Mouse (Mus musculus) heart, postnatal 0 days (tissue): ENCODE measurements around the gene Taf15. TPM values are rescaled to one million over a fixed set of nuclear protein-coding genes. Genes with fewer than 3 reads are reported as not detected.

ENCODE experiments used
- ATAC-seq: fragments of 200-750 bp; cut with Nextera tagmentation; 2 replicates; pipeline ENCODE4 v1.8.0; 2017; ENCODE audit warnings: low read depth, moderate number of reproducible peaks, moderate library complexity; ENCODE audit not compliant: insufficient read depth
- DNase-seq: peaks from one replicate; pipeline ENCODE4 v3.0.0-alpha.2; 2016; ENCODE audit warnings: low spot score
- H3K27ac ChIP-seq: fragments of 300-500 bp; sonication (generic); 2 replicates; pipeline ENCODE4 v1.5.1; 2014; ENCODE audit warnings: low read depth, mild to moderate bottlenecking
- H3K27me3 ChIP-seq: fragments of 300-500 bp; sonication (generic); 2 replicates; pipeline ENCODE4 v1.6.1; 2014; ENCODE audit warnings: low read length, mixed read lengths; ENCODE audit not compliant: control insufficient read depth, insufficient read depth
- H3K36me3 ChIP-seq: fragments of 300-500 bp; sonication (generic); replicated peaks from 2 replicates; pipeline ENCODE4 v1.6.1; 2014; ENCODE audit warnings: low read length, mixed read lengths; ENCODE audit not compliant: control insufficient read depth, insufficient read depth
- H3K4me1 ChIP-seq: fragments of 300-500 bp; sonication (generic); 2 replicates; pipeline ENCODE4 v1.6.1; 2014; ENCODE audit warnings: antibody characterized with exemption; ENCODE audit not compliant: control insufficient read depth, insufficient read depth
- H3K4me2 ChIP-seq: fragments of 300-500 bp; sonication (generic); 2 replicates; pipeline ENCODE4 v1.6.1; 2014; ENCODE audit warnings: low read depth, mild to moderate bottlenecking, low read length, moderate library complexity
- H3K4me3 ChIP-seq: fragments of 300-500 bp; sonication (generic); 2 replicates; pipeline ENCODE4 v1.5.1; 2014; ENCODE audit warnings: low read depth, low read length
- H3K9ac ChIP-seq: fragments of 300-500 bp; sonication (generic); replicated peaks from 2 replicates; pipeline ENCODE4 v1.6.1; 2014; ENCODE audit warnings: low read depth, low read length, mixed read lengths
- H3K9me3 ChIP-seq: fragments of 300-500 bp; sonication (generic); replicated peaks from 2 replicates; pipeline ENCODE4 v1.6.1; 2016; ENCODE audit warnings: low read length; ENCODE audit not compliant: control insufficient read depth
- CTCF ChIP-seq: IDR thresholded peaks from 2 replicates; pipeline ENCODE4 v1.5.1; 2016; ENCODE audit warnings: antibody characterized with exemption, control low read depth, low read depth
- EP300 ChIP-seq: IDR thresholded peaks from 2 replicates; pipeline ENCODE4 v1.6.1; 2016; ENCODE audit warnings: antibody characterized with exemption, low read depth
- WGBS: fragments of 180-500 bp; shearing (Covaris S2); extraction: QIAGEN DNeasy Blood & Tissue Kit; methylation state at CpG from one replicate; pipeline ENCODE4 v1.1.7; 2014; 5-methylcytosine and 5-hydroxymethylcytosine counted together
- polyA plus RNA-seq: library from polyadenylated mRNA; unstranded; fragments of >200 nt; fragmentation: Nextera tagmentation; extraction: Ambion mirVana; gene quantifications from 2 replicates; pipeline ENCODE4 v1.2.1, GENCODE M21; 2015
- total RNA-seq: library from RNA; depleted of rRNA; stranded (reverse); fragments of >200 nt; gene quantifications from 2 replicates; pipeline ENCODE4 v1.2.3, GENCODE M21; 2014; ENCODE audit warnings: low replicate concordance; rRNA removed

Gene Taf15
- 1.6 and 6.0 TPM in 2 replicates for total RNA-seq
- polyA plus RNA-seq: 4.2 and 4.7 TPM in 2 replicates

- Histone ChIP-seq H3K27me3 (peaks cover 7% of the 10 kb centered on the region; the same call in 1 of the 2 replicates), H3K9ac (peak within 1 kb of the TSS; percentile 95), H3K4me2 (peak within 1 kb of the TSS; percentile 98), H3K9me3 (no peaks in the 10 kb centered on the region), H3K36me3 (0 out of 2 replicates have a peak, but pooled peaks cover 8% of the 10 kb centered on the region), H3K4me3 (peak within 1 kb of the TSS; percentile 99), H3K4me1 (peaks cover 10% of the 10 kb centered on the region), H3K27ac (peak within 1 kb of the TSS; percentile 97)
- WGBS: under 1% methylated on average over 61 of the region's 66 CpGs
- peak; percentile 99 for DNase-seq
- TF ChIP-seq CTCF: peak; percentile 78
- peak; percentile 90 for TF ChIP-seq EP300
- peak; percentile 97 for ATAC-seq
Measured at GRCm38 (mm10) chr11:83472324-83473234, at the start of gene Taf15. TSS of gene Taf15 (plus strand) at chr11:83473086.

- no peak overlapping the region for H3K4me3 ChIP-seq
- no peak overlapping the region for H3K9ac ChIP-seq
- no peaks in the 10 kb centered on the region for H3K4me1 ChIP-seq
- H3K27ac ChIP-seq: no peak overlapping the region
- H3K27me3 ChIP-seq: peaks cover 26% of the 10 kb centered on the region
- ATAC-seq: no peak
- H3K4me2 ChIP-seq: no peak overlapping the region
- H3K36me3 ChIP-seq: no peaks in the 10 kb centered on the region
- H3K9me3 ChIP-seq: no peaks in the 10 kb centered on the region
- DNase-seq: no peak
- WGBS: 3% methylated on average over 8 of the region's 8 CpGs
- TF ChIP-seq EP300 (no peak), CTCF (peak; percentile 94)
Measured at GRCm38 (mm10) chr11:83424681-83425080, 48.2 kb upstream of the Taf15 start.

DNA sequence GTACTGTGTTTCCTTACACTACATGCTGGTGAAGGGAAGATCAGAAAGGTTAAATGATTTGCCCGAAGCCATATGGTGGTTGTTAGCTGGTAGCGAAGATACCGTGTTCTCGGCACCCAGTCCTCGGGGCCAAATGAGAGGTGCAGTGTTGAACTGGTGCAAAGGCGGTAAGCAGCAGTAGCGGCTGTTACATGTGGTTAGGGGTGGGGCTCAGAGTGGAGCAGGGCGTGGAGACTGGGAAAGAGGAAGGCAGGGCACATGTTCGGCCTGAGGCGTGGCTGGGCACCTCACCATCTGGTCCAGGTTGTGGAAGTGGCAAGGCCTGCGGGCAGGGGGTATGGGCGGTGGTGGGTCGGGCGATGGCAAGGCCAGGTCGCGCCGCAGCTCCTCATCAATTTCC lies 45.9 kb upstream of the Taf15 start:
- 26% methylated on average over 17 of the region's 17 CpGs for WGBS
- TF ChIP-seq CTCF (no peak), EP300 (no peak)
- Histone ChIP-seq H3K9me3 (no peaks in the 10 kb centered on the region), H3K4me1 (peaks cover 2% of the 10 kb centered on the region), H3K36me3 (no peaks in the 10 kb centered on the region), H3K9ac (no peak overlapping the region), H3K4me3 (no peak overlapping the region), H3K27ac (no peak overlapping the region), H3K4me2 (peak overlapping the region; percentile 32), H3K27me3 (peaks cover 8% of the 10 kb centered on the region)
- DNase-seq (peak; percentile 2), ATAC-seq (no peak; the same call in 1 of the 2 replicates)

GRCm38 (mm10) chr11:83429355-83429754 lies 43.5 kb upstream of the Taf15 start, which contains the start of gene Gas2l2:
TSS of gene Gas2l2 (minus strand) at chr11:83429455.
- H3K27me3 ChIP-seq: peaks cover 7% of the 10 kb centered on the region
- no peaks in the 10 kb centered on the region for H3K36me3 ChIP-seq
- no peak within 1 kb of the TSS for H3K4me2 ChIP-seq
- no peak for ATAC-seq
- no peaks in the 10 kb centered on the region for H3K9me3 ChIP-seq
- H3K4me1 ChIP-seq: peaks cover 8% of the 10 kb centered on the region
- no peak within 1 kb of the TSS for H3K4me3 ChIP-seq
- DNase-seq: no peak
- no peak for TF ChIP-seq EP300
- no peak for TF ChIP-seq CTCF
- WGBS: 59% methylated on average over 5 of the region's 5 CpGs
- H3K9ac ChIP-seq: no peak within 1 kb of the TSS
- H3K27ac ChIP-seq: no peak within 1 kb of the TSS

GRCm38 (mm10) chr11:83432533-83432932 lies 40.4 kb upstream of the Taf15 start:
- no peaks in the 10 kb centered on the region for H3K36me3 ChIP-seq
- peaks cover 8% of the 10 kb centered on the region for H3K4me1 ChIP-seq
- DNase-seq: no peak
- no peak overlapping the region for H3K9ac ChIP-seq
- H3K9me3 ChIP-seq: no peaks in the 10 kb centered on the region
- H3K27me3 ChIP-seq: peaks cover 7% of the 10 kb centered on the region
- no peak for ATAC-seq
- WGBS: 56% methylated on average over 2 of the region's 2 CpGs
- no peak overlapping the region for H3K4me2 ChIP-seq
- no peak overlapping the region for H3K27ac ChIP-seq
- no peak for TF ChIP-seq CTCF
- TF ChIP-seq EP300: no peak
- no peak overlapping the region for H3K4me3 ChIP-seq
